Mouse (Mus musculus): ENCODE measurements around the gene Gm6356.
"Not testable (repeated sequence)": the region's sequence is repeated elsewhere in the genome, so short reads cannot be mapped to it uniquely, and the experiment has no call there.

Gene Gm6356

GRCm38 (mm10) chr14:6973718-6974117 lies at the start of gene Gm6356:
Gm6356 (minus strand) TSS chr14:6973818.
- not testable (repeated sequence) for DNase-seq (ENCODE audit: low spot score)

Data from ovary, adult 18-20 months (tissue).